Mouse (Mus musculus): Measurements from ENCODE around the gene H2al1j. TPM values are rescaled to one million over a fixed set of nuclear protein-coding genes. Genes with fewer than 3 reads are reported as not detected.
"Not testable (repeated sequence)": the region's sequence is repeated elsewhere in the genome, so short reads cannot be mapped to it uniquely, and the experiment has no call there.

The H2al1j gene
- not detected in 2 replicates for polyA plus RNA-seq (2015; fragmentation: Nextera tagmentation; extraction: Ambion mirVana)

DNA sequence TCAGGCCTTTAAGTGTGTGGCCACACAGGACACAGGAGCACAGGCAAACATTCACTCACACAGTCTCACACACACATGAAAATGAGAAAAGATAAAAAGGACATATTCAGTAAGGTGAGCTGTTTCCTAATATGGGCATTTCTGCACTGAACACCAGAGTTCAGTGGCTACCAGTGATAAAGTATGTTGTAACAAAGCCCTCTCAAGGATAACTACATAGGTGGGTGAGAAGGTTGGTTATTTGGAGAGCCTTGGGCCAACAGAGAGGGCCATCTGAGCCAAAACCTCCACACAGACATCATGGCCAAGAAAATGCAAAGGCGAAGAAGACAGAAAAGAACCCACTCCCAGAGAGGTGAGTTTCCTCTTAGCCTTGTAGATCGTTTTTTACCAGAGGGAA is at the start of gene H2al1j:
H2al1j (plus strand) TSS at position 301 of the 400 bp plus-strand sequence.
- H3K4me3 ChIP-seq (ENCODE audit: low read length); H3K4me2 ChIP-seq (ENCODE audit: low read depth, low read length); H3K36me3 ChIP-seq (ENCODE audit: control insufficient read depth, insufficient read depth, low read length); ATAC-seq (ENCODE audit: low read depth); H3K4me1 ChIP-seq (replicated peaks; ENCODE audit: control insufficient read depth, insufficient read depth, low read length); H3K9me3 ChIP-seq (ENCODE audit: control insufficient read depth, low read length); H3K27ac ChIP-seq (ENCODE audit: low read length); H3K9ac ChIP-seq (ENCODE audit: low read length); H3K27me3 ChIP-seq (ENCODE audit: control insufficient read depth, insufficient read depth, low read depth, low read length): not testable (repeated sequence)
- WGBS, result 85% methylated on average over 2 of the region's 2 CpGs

DNA sequence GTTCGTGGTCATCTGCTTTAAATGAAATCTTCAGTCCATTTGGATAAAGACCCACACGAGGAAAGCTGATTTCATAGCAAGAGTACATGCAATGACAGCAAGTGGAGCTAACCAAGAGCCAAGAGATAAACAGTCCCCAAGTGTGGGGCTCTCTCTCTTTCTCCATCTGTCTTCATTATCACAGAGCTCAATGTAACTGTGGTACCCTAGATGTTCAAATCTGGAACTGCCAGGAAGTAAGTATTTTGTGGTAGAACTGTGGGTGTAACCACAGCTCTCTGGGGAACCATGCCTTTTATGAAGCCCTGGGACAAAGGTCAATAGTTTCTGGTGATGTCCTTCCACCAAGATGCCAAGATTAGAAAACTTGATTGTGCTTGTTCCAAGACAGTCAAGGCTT is 46.9 kb upstream of the H2al1j start:
- H3K36me3 ChIP-seq (ENCODE audit: control insufficient read depth, insufficient read depth, low read length), result no peaks in the 10 kb centered on the region
- H3K27ac ChIP-seq (ENCODE audit: low read length), result no peak overlapping the region
- 0 out of 2 replicates have a peak, but pooled peaks cover 3% of the 10 kb centered on the region for H3K9me3 ChIP-seq (ENCODE audit: control insufficient read depth, low read length)
- no peak overlapping the region for H3K4me2 ChIP-seq (ENCODE audit: low read depth, low read length)
- H3K27me3 ChIP-seq (ENCODE audit: control insufficient read depth, insufficient read depth, low read depth, low read length), result no peaks in the 10 kb centered on the region; the same call in none of the 2 replicates
- no peak for ATAC-seq (ENCODE audit: low read depth)
- H3K4me3 ChIP-seq (ENCODE audit: low read length), result no peak overlapping the region
- H3K9ac ChIP-seq (ENCODE audit: low read length), result no peak overlapping the region
- H3K4me1 ChIP-seq (replicated peaks; ENCODE audit: control insufficient read depth, insufficient read depth, low read length), result no peaks in the 10 kb centered on the region
- 73% methylated on average over 2 of the region's 2 CpGs for WGBS

DNA sequence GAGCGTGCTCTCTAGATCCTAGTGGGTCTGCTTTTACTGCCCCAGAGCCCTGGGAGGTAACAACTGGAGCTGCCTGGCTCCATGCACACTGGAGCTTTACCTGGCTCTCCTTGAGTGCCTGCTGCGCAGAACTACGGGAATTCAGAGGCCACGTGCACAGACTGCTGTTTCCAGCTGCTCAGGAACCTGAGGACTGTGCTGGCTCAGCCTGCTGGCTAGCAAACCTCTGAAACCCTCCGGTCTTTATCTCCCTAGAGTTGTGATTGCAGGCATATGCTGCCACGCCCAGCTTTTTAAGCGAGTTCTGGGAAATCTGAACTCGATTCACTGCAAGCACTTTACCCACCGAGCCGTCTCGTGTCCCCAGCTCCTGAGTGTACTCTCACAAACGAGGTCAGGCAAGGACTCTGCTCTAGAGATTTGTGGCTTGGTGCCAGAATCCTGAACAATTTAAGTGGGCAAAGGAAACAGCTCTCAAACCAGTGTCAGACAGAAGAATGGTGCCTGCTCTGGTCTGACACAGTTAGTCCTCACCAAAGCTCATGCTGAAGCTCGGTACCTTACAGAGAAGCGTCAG is 39.2 kb upstream of the H2al1j start:
- no peak overlapping the region for H3K27ac ChIP-seq (ENCODE audit: low read length)
- no peak overlapping the region for H3K9ac ChIP-seq (ENCODE audit: low read length)
- no peak overlapping the region for H3K4me2 ChIP-seq (ENCODE audit: low read depth, low read length)
- no peaks in the 10 kb centered on the region for H3K36me3 ChIP-seq (ENCODE audit: control insufficient read depth, insufficient read depth, low read length)
- no peaks in the 10 kb centered on the region; the same call in 1 of the 2 replicates for H3K27me3 ChIP-seq (ENCODE audit: control insufficient read depth, insufficient read depth, low read depth, low read length)
- no peaks in the 10 kb centered on the region for H3K4me1 ChIP-seq (replicated peaks; ENCODE audit: control insufficient read depth, insufficient read depth, low read length)
- no peaks in the 10 kb centered on the region for H3K9me3 ChIP-seq (ENCODE audit: control insufficient read depth, low read length)
- peak; percentile 68 for ATAC-seq (ENCODE audit: low read depth)
- WGBS, result 45% methylated on average over 14 of the region's 14 CpGs
- H3K4me3 ChIP-seq (ENCODE audit: low read length), result no peak overlapping the region

DNA sequence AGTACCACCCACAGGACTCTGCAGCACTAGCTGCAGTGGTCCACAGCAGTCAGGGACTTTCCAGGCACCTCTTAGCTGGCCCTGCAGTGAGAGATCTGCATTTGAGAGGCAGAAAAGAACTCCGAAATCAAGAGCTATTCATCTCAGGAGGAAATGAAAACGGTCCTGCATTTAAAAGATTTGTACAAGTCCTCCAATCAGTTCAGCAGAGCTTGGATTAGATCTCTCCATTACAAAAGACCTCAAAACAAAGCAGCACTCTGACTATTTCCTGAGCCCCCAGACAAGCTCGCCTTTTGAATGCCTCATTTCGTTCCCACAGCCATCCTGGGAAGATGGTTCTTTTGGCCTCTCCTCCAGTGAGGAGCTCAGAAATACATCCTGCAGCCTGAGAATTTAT is 38.4 kb upstream of the H2al1j start:
- Histone ChIP-seq H3K27me3 (ENCODE audit: control insufficient read depth, insufficient read depth, low read depth, low read length) (no peaks in the 10 kb centered on the region; the same call in 1 of the 2 replicates), H3K4me2 (ENCODE audit: low read depth, low read length) (no peak overlapping the region), H3K4me3 (ENCODE audit: low read length) (no peak overlapping the region), H3K27ac (ENCODE audit: low read length) (no peak overlapping the region), H3K36me3 (ENCODE audit: control insufficient read depth, insufficient read depth, low read length) (no peaks in the 10 kb centered on the region), H3K9me3 (ENCODE audit: control insufficient read depth, low read length) (no peaks in the 10 kb centered on the region), H3K9ac (ENCODE audit: low read length) (no peak overlapping the region), H3K4me1 (replicated peaks; ENCODE audit: control insufficient read depth, insufficient read depth, low read length) (no peaks in the 10 kb centered on the region)
- 76% methylated on average over 4 of the region's 4 CpGs for WGBS
- ATAC-seq (ENCODE audit: low read depth), result no peak

DNA sequence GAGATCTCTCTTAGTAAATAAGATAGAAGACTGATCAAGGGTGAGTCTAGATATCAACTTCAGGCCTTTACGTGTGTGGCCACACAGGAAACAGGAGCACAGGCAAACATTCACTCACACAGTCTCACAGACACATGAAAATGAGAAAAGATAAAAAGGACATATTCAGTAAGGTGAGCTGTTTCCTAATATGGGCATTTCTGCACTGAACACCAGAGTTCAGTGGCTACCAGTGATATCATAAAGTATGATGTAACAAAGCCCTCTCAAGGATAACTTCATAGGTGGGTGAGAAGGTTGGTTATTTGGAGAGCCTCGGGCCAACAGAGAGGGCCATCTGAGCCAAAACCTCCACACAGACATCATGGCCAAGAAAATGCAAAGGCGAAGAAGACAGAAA is 28.7 kb upstream of the H2al1j start, which contains the start of gene H2al1a:
H2al1a (plus strand) TSS at position 301 of the 400 bp plus-strand sequence.
- H3K9me3 ChIP-seq (ENCODE audit: control insufficient read depth, low read length); H3K4me1 ChIP-seq (replicated peaks; ENCODE audit: control insufficient read depth, insufficient read depth, low read length); H3K4me3 ChIP-seq (ENCODE audit: low read length); ATAC-seq (ENCODE audit: low read depth); H3K9ac ChIP-seq (ENCODE audit: low read length); H3K27me3 ChIP-seq (ENCODE audit: control insufficient read depth, insufficient read depth, low read depth, low read length); H3K36me3 ChIP-seq (ENCODE audit: control insufficient read depth, insufficient read depth, low read length); H3K4me2 ChIP-seq (ENCODE audit: low read depth, low read length); H3K27ac ChIP-seq (ENCODE audit: low read length): not testable (repeated sequence)
- WGBS, result no CpG with 5 or more reads among the region's 3 CpGs

DNA sequence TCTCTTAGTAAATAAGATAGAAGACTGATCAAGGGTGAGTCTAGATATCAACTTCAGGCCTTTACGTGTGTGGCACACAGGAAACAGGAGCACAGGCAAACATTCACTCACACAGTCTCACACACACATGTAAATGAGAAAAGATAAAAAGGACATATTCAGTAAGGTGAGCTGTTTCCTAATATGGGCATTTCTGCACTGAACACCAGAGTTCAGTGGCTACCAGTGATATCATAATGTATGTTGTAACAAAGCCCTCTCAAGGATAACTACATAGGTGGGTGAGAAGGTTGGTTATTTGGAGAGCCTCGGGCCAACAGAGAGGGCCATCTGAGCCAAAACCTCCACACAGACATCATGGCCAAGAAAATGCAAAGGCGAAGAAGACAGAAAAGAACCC is 25.5 kb upstream of the H2al1j start, which contains the start of gene H2al1b:
H2al1b (plus strand) TSS at position 301 of the 400 bp plus-strand sequence.
- H3K27me3 ChIP-seq (ENCODE audit: control insufficient read depth, insufficient read depth, low read depth, low read length); H3K4me2 ChIP-seq (ENCODE audit: low read depth, low read length); ATAC-seq (ENCODE audit: low read depth); H3K27ac ChIP-seq (ENCODE audit: low read length); H3K9me3 ChIP-seq (ENCODE audit: control insufficient read depth, low read length); H3K36me3 ChIP-seq (ENCODE audit: control insufficient read depth, insufficient read depth, low read length); H3K4me1 ChIP-seq (replicated peaks; ENCODE audit: control insufficient read depth, insufficient read depth, low read length); H3K4me3 ChIP-seq (ENCODE audit: low read length); H3K9ac ChIP-seq (ENCODE audit: low read length): not testable (repeated sequence)
- WGBS, result 100% methylated on average over 1 of the region's 3 CpGs

DNA sequence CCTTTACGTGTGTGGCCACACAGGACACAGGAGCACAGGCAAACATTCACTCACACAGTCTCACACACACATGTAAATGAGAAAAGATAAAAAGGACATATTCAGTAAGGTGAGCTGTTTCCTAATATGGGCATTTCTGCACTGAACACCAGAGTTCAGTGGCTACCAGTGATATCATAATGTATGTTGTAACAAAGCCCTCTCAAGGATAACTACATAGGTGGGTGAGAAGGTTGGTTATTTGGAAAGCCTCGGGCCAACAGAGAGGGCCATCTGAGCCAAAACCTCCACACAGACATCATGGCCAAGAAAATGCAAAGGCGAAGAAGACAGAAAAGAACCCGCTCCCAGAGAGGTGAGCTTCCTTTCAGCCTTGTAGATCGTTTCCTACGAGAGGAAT is 22.3 kb upstream of the H2al1j start, which contains the start of gene H2al1c:
H2al1c (plus strand) TSS at position 301 of the 400 bp plus-strand sequence.
- not testable (repeated sequence) for H3K9me3 ChIP-seq (ENCODE audit: control insufficient read depth, low read length); H3K27me3 ChIP-seq (ENCODE audit: control insufficient read depth, insufficient read depth, low read depth, low read length); H3K4me1 ChIP-seq (replicated peaks; ENCODE audit: control insufficient read depth, insufficient read depth, low read length); H3K4me3 ChIP-seq (ENCODE audit: low read length); ATAC-seq (ENCODE audit: low read depth); H3K36me3 ChIP-seq (ENCODE audit: control insufficient read depth, insufficient read depth, low read length); H3K27ac ChIP-seq (ENCODE audit: low read length); H3K9ac ChIP-seq (ENCODE audit: low read length); H3K4me2 ChIP-seq (ENCODE audit: low read depth, low read length)
- 69% methylated on average over 1 of the region's 6 CpGs for WGBS

DNA sequence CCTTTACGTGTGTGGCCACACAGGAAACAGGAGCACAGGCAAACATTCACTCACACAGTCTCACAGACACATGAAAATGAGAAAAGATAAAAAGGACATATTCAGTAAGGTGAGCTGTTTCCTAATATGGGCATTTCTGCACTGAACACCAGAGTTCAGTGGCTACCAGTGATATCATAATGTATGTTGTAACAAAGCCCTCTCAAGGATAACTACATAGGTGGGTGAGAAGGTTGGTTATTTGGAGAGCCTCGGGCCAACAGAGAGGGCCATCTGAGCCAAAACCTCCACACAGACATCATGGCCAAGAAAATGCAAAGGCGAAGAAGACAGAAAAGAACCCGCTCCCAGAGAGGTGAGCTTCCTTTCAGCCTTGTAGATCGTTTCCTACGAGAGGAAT is 19.1 kb upstream of the H2al1j start, which contains the start of gene H2al1d:
H2al1d (plus strand) TSS at position 301 of the 400 bp plus-strand sequence.
- not testable (repeated sequence) for H3K4me1 ChIP-seq (replicated peaks; ENCODE audit: control insufficient read depth, insufficient read depth, low read length); ATAC-seq (ENCODE audit: low read depth); H3K36me3 ChIP-seq (ENCODE audit: control insufficient read depth, insufficient read depth, low read length); H3K27me3 ChIP-seq (ENCODE audit: control insufficient read depth, insufficient read depth, low read depth, low read length); H3K4me3 ChIP-seq (ENCODE audit: low read length); H3K4me2 ChIP-seq (ENCODE audit: low read depth, low read length); H3K9ac ChIP-seq (ENCODE audit: low read length); H3K27ac ChIP-seq (ENCODE audit: low read length); H3K9me3 ChIP-seq (ENCODE audit: control insufficient read depth, low read length)
- no CpG with 5 or more reads among the region's 6 CpGs for WGBS

DNA sequence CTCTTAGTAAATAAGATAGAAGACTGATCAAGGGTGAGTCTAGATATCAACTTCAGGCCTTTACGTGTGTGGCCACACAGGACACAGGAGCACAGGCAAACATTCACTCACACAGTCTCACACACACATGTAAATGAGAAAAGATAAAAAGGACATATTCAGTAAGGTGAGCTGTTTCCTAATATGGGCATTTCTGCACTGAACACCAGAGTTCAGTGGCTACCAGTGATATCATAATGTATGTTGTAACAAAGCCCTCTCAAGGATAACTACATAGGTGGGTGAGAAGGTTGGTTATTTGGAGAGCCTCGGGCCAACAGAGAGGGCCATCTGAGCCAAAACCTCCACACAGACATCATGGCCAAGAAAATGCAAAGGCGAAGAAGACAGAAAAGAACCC is 16.0 kb upstream of the H2al1j start, which contains the start of gene H2al1e:
H2al1e (plus strand) TSS at position 301 of the 400 bp plus-strand sequence.
- not testable (repeated sequence) for ATAC-seq (ENCODE audit: low read depth); H3K4me2 ChIP-seq (ENCODE audit: low read depth, low read length); H3K9me3 ChIP-seq (ENCODE audit: control insufficient read depth, low read length); H3K4me1 ChIP-seq (replicated peaks; ENCODE audit: control insufficient read depth, insufficient read depth, low read length); H3K36me3 ChIP-seq (ENCODE audit: control insufficient read depth, insufficient read depth, low read length); H3K9ac ChIP-seq (ENCODE audit: low read length); H3K4me3 ChIP-seq (ENCODE audit: low read length); H3K27ac ChIP-seq (ENCODE audit: low read length); H3K27me3 ChIP-seq (ENCODE audit: control insufficient read depth, insufficient read depth, low read depth, low read length)
- WGBS, result no CpG with 5 or more reads among the region's 3 CpGs
